Mouse (Mus musculus) kidney, adult 2 months (tissue): ENCODE results near the gene Clcnkb.

Experiments
- CTCF ChIP-seq: fragments of 200-500 bp; conservative IDR thresholded peaks from 2 replicates; pipeline ENCODE4 v1.5.1; 2011; ENCODE audit warnings: low read depth, mild to moderate bottlenecking, control low read depth, low read length, moderate library complexity, mixed read lengths; ENCODE audit not compliant: insufficient read depth, insufficient read length
- POLR2A ChIP-seq: fragments of 200-500 bp; IDR thresholded peaks from one replicate; pipeline ENCODE4 v1.6.1; 2011; ENCODE audit warnings: low read depth, low read length, control low read depth

GRCm38 (mm10) chr4:141398545-141398944 lies 17.3 kb downstream of the Clcnkb start, which contains the start of gene Clcnka:
- TF ChIP-seq CTCF (no peak), POLR2A (peak; percentile 49)
